Comparison of ENCODE assay signal across 11 mouse cellular contexts in genomic region chr7:74357027-74357426, GRCm38 (mm10).
DNase-seq lines count a peak whose midpoint lies in the region; ATAC-seq and TF ChIP-seq lines count a peak whose summit lies in the region.
"Had no signal": no experiment of that assay in that cellular context is flagged by ENCODE, and none has a peak within 500 bp of the region (broad histone marks: within the 10 kb centered on the region; RNA-seq: fewer than 3 reads in every experiment).

No protein-coding gene starts in this region.

- TF ChIP-seq EP300 in heart, adult 2 months (IDR thresholded peaks at IDR 0.05; ENCODE audit: insufficient read depth, low read depth, low read length) = no peak

- no peaks in the 10 kb centered on the region for H3K27me3 ChIP-seq in heart, adult 2 months (ENCODE audit: control insufficient read depth, insufficient read depth, low read length)
- H3K27me3 ChIP-seq in midbrain, embryonic 15.5 days (replicated peaks) = no peaks in the 10 kb centered on the region
- H3K27me3 ChIP-seq in midbrain, embryonic 13.5 days = no peaks in the 10 kb centered on the region; the same call in 1 of the 2 replicates
- H3K27me3 ChIP-seq: embryonic facial prominence, embryonic 12.5 days; midbrain, embryonic 12.5 days had no signal

- no peak for TF ChIP-seq POLR2A in heart, adult 2 months (IDR thresholded peaks at IDR 0.05; ENCODE audit: insufficient read depth, low read depth, low read length)

- H3K4me3 ChIP-seq in heart, adult 2 months = no peak overlapping the region
- no peak overlapping the region for H3K4me3 ChIP-seq in midbrain, embryonic 15.5 days
- H3K4me3 ChIP-seq in midbrain, embryonic 13.5 days (replicated peaks) = no peak overlapping the region
- H3K4me3 ChIP-seq: embryonic facial prominence, embryonic 12.5 days; midbrain, embryonic 12.5 days had no signal

- H3K4me1 ChIP-seq in heart, adult 2 months (ENCODE audit: control insufficient read depth, insufficient read depth, low read length) = 0 out of 2 replicates have a peak, but pooled peaks cover under 1% of the 10 kb centered on the region
- H3K4me1 ChIP-seq in midbrain, embryonic 15.5 days = peaks cover 19% of the 10 kb centered on the region
- H3K4me1 ChIP-seq in midbrain, embryonic 13.5 days (replicated peaks) = peaks cover 24% of the 10 kb centered on the region

- no peak for DNase-seq in heart, adult 2 months
- no peak for DNase-seq in heart, postnatal 14 days
- DNase-seq in embryo, embryonic 9.5 days (ENCODE audit: extremely low spot score) = peak; percentile 34
- DNase-seq in retina, postnatal 7 days (ENCODE audit: low read depth, low spot score) = peak; percentile 41
- DNase-seq in adrenal gland, postnatal 14 days = no peak

- intact Hi-C loops in heart, adult 2 months (cut with DNase I) = loop anchor here (2.0 kb wide), 1 partner anchor 332 kb away; no protein-coding TSS in a partner anchor
- intact Hi-C loops in heart, postnatal 14 days (cut with DNase I) = loop anchor here (10.0 kb wide), 1 partner anchor 602 kb away; no protein-coding TSS in a partner anchor

- ATAC-seq in midbrain, embryonic 15.5 days (replicated peaks) = peak; percentile 55; the same call in 1 of the 2 replicates
- no peak for ATAC-seq in midbrain, embryonic 13.5 days
- ATAC-seq in monocyte, adult 5-6 weeks (replicated peaks; ENCODE audit: insufficient number of reproducible peaks, low FRiP score, low TSS enrichment, poor library complexity, severe bottlenecking) = no peak

- no peak overlapping the region for H3K27ac ChIP-seq in heart, adult 2 months
- no peak overlapping the region for H3K27ac ChIP-seq in midbrain, embryonic 15.5 days
- no peak overlapping the region for H3K27ac ChIP-seq in midbrain, embryonic 13.5 days
- H3K27ac ChIP-seq: embryonic facial prominence, embryonic 12.5 days; midbrain, embryonic 12.5 days had no signal

- no peak overlapping the region for H3K9ac ChIP-seq in heart, adult 2 months (ENCODE audit: low read depth, low read length)
- H3K9ac ChIP-seq in midbrain, embryonic 15.5 days = no peak overlapping the region
- no peak overlapping the region for H3K9ac ChIP-seq in midbrain, embryonic 13.5 days (replicated peaks)
- H3K9ac ChIP-seq: embryonic facial prominence, embryonic 12.5 days; midbrain, embryonic 12.5 days had no signal

- H3K9me3 ChIP-seq in midbrain, embryonic 15.5 days = no peaks in the 10 kb centered on the region
- no peaks in the 10 kb centered on the region for H3K9me3 ChIP-seq in midbrain, embryonic 13.5 days
- H3K9me3 ChIP-seq: embryonic facial prominence, embryonic 12.5 days; midbrain, embryonic 12.5 days had no signal

- no peaks in the 10 kb centered on the region for H3K36me3 ChIP-seq in heart, adult 2 months (ENCODE audit: control insufficient read depth, insufficient read depth, low read length)
- no peaks in the 10 kb centered on the region for H3K36me3 ChIP-seq in midbrain, embryonic 15.5 days (replicated peaks)
- H3K36me3 ChIP-seq in midbrain, embryonic 13.5 days = no peaks in the 10 kb centered on the region
- H3K36me3 ChIP-seq: embryonic facial prominence, embryonic 12.5 days; G1E; midbrain, embryonic 12.5 days had no signal

- peak; percentile 76 for TF ChIP-seq CTCF in heart, adult 2 months (IDR thresholded peaks at IDR 0.05)

- no peak overlapping the region for H3K4me2 ChIP-seq in midbrain, embryonic 15.5 days
- H3K4me2 ChIP-seq in midbrain, embryonic 13.5 days (replicated peaks) = no peak overlapping the region
- H3K4me2 ChIP-seq: embryonic facial prominence, embryonic 12.5 days; midbrain, embryonic 12.5 days had no signal

- no peaks in the 10 kb centered on the region for H3K79me2 ChIP-seq in heart, adult 2 months (replicated peaks; ENCODE audit: control insufficient read depth, insufficient read depth, low read length)

Comparison
In these comparisons a context has a peak if more than half of its experiments do, and no peak if none do; other contexts are left out.
1. DNase-seq: peak in embryo, embryonic 9.5 days (single experiment) and retina, postnatal 7 days (single experiment); none in heart, adult 2 months (0 of 2), heart, postnatal 14 days (0 of 2) and adrenal gland, postnatal 14 days (single experiment).